Mouse (Mus musculus) embryo, embryonic 10 days (tissue): ENCODE data around the gene Neurod2.
A peak's percentile ranks its signal among the peaks of the same experiment; 100 is the strongest.

Experiments used
- DNase-seq: peaks from one replicate; pipeline ENCODE4 v3.0.0-alpha.2; 2015; ENCODE audit warnings: low spot score

Neurod2 gene

DNA sequence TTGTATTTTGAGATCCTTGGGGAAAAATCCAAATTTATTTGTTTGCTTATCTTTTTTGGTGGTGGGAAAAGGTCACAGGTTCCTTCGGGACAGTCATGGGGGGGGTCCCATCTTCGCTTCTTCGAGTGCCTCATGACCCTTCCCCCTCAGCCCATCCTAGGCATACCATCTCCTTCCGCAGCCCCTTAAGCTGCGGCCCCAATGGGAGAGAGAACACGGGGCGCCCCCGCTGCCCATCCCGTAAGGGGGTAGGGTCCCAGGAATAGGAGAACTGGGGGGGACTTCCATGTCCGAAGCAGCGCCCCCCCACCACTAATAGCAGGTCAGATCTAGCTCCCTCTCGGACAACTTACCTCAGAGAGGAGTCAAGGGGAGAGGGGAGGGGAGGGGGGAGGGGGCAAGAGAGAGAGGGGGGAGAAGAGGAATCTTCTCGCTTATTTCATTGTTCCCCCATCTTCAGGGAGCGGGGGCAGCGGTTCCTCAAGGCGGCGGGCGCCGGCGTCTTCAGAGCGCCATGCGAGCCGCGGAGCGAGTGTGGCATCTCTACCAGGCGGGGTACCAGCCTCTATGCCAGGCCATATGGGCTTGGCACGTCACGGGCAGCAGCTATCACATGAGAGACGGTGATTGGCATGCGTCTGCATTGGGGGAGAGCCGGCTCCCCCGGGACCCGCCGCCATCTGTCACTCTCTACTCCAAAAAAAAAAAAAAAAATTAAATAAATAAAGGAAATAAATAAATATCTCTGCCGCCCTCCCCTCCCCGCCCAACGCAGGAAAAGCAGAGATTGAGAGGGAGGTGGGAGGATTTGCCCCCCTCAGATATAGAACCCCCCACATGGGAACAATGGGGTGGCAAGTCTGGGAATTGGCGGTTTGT, at the start of gene Neurod2:
Gene Neurod2, minus strand, starts transcription at position 568 of the 879 bp plus-strand sequence.
- DNase-seq, result no peak

- DNase-seq, result no peak
These were observed 48.3 kb upstream of the Neurod2 start for GRCm38 (mm10) chr11:98377787-98378186.

GRCm38 (mm10) chr11:98376756-98377155, 47.3 kb upstream of the Neurod2 start:
- no peak for DNase-seq

- no peak for DNase-seq
These were observed 44.8 kb upstream of the Neurod2 start for GRCm38 (mm10) chr11:98374266-98374665.

DNA sequence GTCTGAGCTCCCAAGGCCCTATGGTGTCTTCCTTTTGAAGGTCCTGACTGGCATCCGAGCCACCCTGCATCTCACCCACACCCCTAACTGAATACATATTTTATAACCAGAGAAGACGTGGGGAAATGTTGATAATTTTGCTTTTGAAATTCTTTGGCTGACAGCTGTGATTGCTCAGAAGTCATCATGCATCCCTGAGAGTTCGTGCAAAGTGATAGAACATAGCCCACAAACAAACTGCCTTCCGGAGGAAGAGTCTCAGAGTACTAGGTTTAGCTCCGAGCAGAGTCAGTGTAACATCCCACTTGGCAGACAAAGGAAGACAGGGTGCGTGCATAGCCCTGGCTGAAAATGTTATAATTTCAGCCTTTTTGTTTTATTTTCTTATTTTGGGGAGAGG, 43.8 kb upstream of the Neurod2 start:
- DNase-seq, result no peak

- DNase-seq, result peak; percentile 74
These were observed 43.0 kb upstream of the Neurod2 start for GRCm38 (mm10) chr11:98372406-98372805.

- DNase-seq, result peak; percentile 56
These were observed 42.2 kb upstream of the Neurod2 start for GRCm38 (mm10) chr11:98371556-98372240.

DNA sequence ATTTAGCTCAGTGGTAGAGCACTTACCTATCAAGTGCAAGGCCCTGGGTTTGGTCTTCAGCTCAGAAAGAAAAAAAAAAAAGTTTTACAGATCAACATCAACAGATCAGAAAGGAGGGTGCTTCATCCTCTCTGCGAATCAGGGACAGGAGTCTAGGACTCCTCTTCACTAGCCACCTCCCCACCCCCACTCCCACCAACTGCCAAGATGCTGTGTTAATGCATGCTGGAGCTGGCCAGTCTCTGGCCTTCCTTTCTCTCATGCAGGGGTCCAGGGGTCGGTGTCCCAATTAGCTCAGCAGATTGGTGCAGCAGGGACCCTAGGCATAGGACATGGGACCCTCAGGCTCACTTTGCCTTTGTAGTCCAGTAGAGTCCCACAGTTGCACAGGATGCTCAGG, 41.1 kb upstream of the Neurod2 start:
- DNase-seq, result no peak

GRCm38 (mm10) chr11:98369337-98369736, 39.9 kb upstream of the Neurod2 start:
- DNase-seq, result no peak

DNA sequence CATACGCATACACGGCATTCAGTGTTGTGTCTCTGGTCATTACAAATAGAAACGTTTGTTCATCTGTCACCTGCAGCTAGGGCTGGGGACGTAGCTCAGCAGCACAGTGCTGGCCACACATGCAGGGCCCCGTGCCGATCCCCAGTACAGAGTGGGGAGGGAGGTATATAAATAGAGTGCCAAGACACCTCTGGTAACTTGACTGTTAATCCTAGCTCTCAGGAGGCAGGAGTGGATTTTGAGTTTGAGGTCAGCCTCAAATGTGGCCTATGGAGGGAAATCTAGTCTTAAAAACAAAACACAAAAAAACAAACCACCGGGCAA, 38.4 kb upstream of the Neurod2 start:
- DNase-seq, result no peak

DNA sequence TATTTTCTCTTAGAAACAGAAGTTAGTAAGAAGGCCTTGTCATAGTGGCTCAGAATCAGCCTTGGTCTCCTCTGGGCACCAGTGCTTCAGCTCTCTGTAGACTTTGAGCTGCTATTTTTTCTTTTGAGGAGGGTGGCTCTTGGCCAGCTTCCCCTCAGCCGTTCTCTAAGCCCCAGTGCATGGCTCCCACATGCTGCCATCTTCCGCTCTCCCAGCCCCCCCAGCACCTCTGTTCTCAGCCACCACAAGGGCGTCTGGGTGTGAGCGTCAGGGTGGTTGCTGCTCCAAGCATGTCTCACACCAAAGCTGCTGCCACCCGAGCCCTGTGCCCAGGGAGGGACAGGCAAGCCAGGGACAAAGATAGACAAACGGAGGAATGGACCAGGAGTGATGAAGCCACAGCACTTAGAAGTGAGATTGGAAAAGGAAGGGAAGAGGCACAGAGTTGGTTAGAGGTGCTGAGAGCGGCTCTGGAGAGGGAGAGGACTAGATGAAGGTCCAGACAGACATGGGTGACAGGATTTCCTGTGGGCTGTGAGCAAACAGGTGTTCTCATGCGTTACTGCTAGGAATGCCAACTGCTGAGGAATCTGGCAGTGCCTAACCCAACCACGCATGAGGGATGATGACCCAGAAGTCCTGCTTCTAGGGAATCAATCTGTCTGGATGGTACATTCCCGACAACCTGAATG, 37.9 kb upstream of the Neurod2 start:
- no peak for DNase-seq

DNA sequence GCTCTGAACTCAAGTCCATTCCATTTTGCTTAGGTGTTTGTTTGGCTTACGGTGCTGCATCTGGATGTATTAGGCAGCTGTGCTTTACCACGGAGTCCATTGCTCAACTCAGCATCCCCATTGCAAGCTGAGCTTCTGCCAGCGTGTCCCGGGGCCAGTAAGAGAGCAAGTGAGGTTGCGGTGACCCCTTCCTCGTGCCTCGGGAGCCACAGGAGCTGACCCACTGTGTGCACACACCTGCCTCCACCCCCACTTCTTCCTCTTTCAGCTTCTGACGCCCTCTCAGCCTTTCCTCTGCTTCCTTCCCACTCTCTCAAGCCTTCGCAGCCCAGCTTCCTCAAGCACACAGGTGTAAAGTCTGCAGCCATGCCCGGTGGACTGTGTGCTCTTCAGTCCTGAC, 36.8 kb upstream of the Neurod2 start:
- no peak for DNase-seq

DNA sequence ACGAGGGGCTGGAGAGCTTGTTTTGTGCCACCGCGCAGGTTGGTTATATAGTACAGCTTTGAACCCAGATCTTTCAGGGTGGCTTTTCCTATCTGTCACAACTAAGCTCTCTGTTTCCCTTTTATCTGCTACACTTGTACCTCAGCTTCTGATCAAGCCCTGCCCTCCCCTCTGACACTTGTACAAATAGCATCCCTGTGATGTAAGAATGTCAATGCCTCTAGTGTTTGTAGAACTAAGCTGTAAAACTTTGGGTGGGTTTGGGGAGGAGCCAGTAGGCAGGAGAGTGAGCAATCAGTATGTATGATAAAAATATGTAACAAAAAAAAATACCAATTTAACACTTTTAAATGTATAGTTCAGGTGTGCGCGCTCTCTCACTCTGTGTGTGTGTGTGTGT, 35.0 kb upstream of the Neurod2 start:
- DNase-seq, result no peak

DNA sequence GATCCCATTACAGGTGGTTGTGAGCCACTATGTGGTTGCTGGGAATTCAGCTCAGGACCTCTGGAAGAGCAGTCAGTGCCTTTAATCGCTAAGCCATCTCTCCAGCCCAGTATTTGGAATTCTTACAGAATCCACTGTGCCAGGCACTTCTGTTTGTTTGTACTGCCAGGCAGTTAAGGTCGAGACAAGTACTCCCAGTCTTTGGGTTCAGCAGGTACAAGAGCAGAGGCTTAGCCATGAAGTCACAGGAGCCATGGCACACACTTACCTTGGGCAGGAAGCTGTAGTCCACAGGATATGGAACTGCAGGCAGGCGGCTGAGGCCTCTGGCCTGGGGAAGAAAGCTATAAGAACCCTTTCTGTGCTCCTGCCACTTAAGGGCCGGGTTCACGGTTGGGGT, 34.4 kb upstream of the Neurod2 start:
- no peak for DNase-seq

DNA sequence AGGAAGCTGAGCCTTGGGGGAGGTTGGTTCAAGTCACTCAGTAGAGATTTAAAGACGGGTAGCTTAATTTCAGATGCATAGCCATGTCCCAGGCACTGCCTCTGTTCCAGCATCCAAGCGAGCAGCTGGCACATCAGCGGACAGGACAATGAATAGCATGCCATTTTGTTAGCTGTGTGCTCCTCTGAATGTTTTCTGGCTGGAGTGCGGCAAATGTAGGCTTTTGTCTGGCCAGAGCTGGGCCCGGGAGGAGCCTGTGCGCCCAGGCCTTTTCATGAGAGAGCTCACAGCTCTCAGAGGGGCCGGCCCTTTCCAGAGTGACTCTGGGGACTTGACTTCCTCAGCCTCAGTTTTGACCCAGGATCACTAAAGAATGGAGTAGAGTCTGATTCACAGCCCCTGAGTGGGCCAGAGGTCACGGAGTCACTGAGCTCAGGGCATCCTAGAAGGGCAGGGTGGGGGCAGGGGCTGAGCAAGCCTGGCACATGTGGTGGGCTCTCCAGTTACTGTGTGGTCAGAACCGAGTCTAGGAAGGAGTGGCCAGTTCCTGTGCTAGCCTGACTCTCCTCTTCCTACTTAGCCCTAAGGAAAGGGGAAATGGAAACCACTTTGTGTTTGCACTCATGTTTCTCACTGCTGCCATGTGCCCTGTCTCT, 31.5 kb upstream of the Neurod2 start:
- peak; percentile 64 for DNase-seq

DNA sequence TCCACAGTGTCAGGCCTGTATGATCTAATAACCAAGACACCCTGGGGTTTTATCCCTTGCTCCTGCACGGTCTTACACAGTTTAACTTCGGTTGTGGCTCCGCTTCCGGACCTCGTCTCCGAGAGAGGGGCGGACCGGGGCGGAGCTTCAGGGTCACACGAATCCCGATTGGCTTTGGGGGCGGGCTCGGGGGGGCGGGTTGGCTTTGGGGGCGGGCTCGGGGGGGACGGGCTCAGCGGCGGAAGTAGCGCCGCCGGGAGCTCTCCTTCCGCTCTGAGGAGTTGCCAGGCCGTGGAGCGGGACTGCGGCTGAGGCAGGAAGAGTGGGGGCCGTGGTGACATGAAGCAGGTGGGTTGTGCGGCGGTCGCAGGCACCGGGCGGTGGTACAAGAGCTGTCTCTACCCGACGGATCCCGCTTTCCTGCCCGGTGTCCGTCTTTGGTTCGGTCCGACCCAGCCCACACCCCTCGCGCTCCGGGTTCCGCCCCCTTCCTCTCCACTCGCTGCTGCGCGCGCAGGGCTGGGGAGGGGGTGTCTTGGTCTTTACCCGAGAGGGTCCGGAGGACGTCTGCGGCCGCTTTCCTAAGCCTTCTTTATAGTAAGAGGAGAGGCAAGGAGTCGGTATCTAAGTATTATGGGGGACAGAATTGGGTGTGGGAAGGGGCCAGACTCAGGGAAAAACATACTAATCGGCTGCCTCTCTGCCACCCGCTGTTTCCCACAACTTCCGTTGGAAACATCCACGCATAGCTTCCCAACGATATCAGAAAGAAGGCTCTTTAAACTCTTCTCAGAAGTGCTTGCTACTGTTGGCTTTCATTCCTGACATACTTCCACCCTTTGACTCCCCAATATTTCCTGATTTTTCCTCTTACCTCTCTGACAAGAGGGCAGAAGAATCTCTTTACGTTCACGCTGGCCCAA, 29.0 kb upstream of the Neurod2 start, which contains the start of gene Stard3:
Gene Stard3, plus strand, starts transcription at position 208 of the 923 bp plus-strand sequence.
- DNase-seq, result peak; percentile 92

DNA sequence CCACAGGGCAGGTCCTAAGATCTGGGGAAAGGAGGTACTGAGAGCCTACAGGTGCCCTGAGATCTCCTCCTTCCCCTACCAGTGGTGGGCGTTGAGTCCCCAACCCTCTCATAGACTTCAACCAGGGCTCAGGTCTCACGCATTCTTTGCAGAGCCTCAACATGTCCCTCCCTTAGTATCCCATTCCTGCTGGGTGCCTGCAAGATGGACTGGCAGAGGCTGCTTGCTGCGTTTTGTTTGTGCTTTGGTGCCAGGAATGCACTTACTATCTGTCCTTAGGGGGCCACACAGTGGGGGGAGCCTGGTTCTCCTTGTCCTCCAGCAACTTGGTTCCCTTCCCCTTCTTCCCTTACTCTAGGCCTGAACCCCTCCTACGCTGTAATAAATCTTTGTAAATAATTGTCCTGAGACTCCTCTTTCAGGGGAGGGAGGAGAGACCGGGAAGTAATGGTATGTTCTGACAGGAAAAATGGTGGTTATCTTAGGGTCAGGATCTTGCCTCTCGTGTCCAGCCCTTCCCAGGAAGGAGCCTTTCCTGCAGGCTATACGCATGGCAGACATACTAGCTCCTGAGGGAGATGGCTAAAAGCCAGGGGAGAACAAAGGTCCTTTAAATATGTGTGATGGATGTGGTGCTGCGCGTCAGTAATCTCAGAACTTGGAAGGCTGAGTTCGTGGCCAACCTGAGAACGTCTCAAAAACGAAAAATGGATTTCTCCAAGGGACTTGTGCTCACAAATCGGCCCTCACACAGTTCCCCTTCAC, 28.1 kb upstream of the Neurod2 start:
- DNase-seq, result no peak

DNA sequence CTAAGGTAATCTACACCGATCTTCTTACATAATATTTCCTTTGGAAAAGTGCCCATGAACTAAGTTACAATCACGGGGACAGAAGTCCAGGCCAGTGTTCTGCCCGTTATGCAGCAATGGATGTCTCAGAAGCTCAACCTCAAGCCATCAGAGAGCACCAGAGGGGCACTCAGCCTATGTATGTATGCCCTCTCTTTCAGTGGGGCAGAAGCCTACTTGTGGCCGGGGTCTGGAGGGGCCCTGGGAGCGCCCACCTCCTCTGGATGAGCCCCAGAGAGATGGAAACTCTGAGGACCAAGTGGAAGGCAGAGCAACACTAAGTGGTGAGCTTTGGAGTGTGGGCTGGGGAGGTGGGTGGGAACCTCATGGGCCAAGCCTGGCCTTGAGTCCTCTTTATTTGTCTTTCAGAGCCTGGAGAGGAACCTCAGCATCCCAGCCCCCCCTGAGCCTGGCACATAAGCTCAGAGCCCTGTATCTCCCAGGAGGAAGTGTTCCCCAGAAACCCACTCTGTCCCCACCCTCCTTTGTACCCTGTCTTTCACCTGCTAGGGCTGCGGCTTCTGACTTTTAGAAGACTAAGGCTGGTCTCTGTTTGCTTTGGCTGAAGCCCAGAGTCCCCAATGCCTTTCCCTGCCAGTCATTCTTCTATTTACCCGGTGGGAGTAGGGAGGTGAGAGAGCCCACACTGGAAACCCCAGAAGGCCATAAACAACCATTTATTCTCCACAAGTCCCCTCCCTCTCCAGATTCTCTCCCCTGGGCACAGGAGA, 27.4 kb upstream of the Neurod2 start:
- DNase-seq, result no peak

DNA sequence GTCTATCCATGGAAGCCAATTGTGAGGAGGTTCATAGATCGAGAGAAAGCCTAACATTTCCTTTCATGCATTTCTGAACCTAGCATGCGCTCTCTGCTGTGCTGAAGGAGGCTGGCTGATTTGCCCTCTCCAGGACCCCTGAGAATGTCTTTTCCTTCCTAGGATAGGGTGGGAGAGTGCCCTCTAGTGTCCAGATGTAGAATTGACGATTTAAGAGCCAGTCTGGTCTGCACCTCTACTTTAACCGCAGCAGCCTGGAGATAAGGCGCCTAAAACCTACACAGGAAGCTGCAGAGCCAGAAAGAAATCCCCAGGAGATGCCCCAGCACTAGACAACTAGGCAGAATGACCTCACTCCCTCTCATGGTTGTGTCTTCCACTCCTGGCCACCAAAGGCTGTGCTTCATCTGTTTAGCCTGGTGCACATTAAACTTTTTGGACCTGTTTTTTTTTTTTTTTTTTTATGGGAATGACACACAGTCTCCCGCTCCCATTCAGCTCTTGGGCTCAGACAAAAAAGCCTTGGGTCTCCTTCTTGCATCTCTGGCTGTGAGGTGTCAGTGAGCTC, 26.4 kb upstream of the Neurod2 start:
- DNase-seq, result peak; percentile 91
